Mouse (Mus musculus): ENCODE results near the gene Hpcal1. TPM values are rescaled to one million over a fixed set of nuclear protein-coding genes. Genes with fewer than 3 reads are reported as not detected.
A peak's percentile ranks its signal among the peaks of the same experiment; 100 is the strongest.
"Not testable (repeated sequence)": the region's sequence is repeated elsewhere in the genome, so short reads cannot be mapped to it uniquely, and the experiment has no call there.

Gene Hpcal1
- polyA plus RNA-seq, 1 experiment from 2014 or later = 167 TPM

DNA sequence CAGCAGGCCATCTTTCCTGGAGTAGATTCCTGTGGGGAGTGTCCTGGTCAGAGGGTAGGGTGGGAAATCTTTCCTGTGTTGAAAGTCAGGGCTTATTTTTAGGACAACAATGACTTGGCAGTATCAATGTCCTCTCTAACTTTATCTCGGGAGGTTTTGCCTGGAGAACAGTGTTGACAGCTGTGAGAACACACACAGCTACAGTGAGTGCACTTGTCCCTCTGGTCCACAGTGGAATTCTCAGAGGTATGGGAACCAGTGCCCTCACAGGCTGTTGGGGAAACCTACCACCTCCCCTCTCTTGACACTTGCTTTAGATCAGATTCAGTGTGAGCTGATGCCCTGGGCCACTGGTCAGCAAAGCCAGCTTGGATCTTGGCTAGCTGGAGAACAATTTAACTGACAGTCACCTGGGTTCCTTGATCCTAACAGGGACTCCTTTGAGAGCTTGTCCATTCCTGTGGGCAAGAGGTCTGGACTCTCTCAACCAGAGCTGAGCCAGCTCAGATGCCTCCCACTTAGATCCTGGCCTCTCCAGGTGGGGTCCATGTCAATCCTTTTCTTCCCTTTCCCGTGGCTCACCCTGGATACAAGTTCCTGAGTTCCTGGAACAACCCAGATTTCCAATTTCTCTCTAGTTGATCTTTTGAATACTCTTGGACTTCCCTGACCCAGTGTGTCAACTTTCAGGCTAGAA, 79.0 kb downstream of the Hpcal1 start:
- Histone ChIP-seq H3K9me3 (ENCODE audit: control insufficient read depth, low read length) (no peaks in the 10 kb centered on the region), H3K36me3 (ENCODE audit: control insufficient read depth, insufficient read depth, low read length) (no peaks in the 10 kb centered on the region), H3K9ac (ENCODE audit: low read depth, low read length) (no peak overlapping the region), H3K4me2 (ENCODE audit: low read length) (no peak overlapping the region), H3K4me3 (ENCODE audit: low read length) (no peak overlapping the region), H3K4me1 (ENCODE audit: control insufficient read depth, insufficient read depth, low read depth, low read length) (no peaks in the 10 kb centered on the region), H3K27ac (ENCODE audit: low read depth, low read length) (no peak overlapping the region), H3K27me3 (replicated peaks; ENCODE audit: control insufficient read depth, insufficient read depth, low read length) (no peaks in the 10 kb centered on the region)
- WGBS = 65% methylated on average over 2 of the region's 2 CpGs
- ATAC-seq = no peak

GRCm38 (mm10) chr12:17770538-17770937, 79.9 kb downstream of the Hpcal1 start:
- Histone ChIP-seq H3K36me3 (ENCODE audit: control insufficient read depth, insufficient read depth, low read length) (no peaks in the 10 kb centered on the region), H3K4me1 (ENCODE audit: control insufficient read depth, insufficient read depth, low read depth, low read length) (no peaks in the 10 kb centered on the region), H3K4me3 (ENCODE audit: low read length) (no peak overlapping the region), H3K9ac (ENCODE audit: low read depth, low read length) (no peak overlapping the region), H3K9me3 (ENCODE audit: control insufficient read depth, low read length) (no peaks in the 10 kb centered on the region), H3K4me2 (ENCODE audit: low read length) (no peak overlapping the region), H3K27ac (ENCODE audit: low read depth, low read length) (no peak overlapping the region), H3K27me3 (replicated peaks; ENCODE audit: control insufficient read depth, insufficient read depth, low read length) (no peaks in the 10 kb centered on the region)
- ATAC-seq = no peak
- 42% methylated on average over 2 of the region's 2 CpGs for WGBS

DNA sequence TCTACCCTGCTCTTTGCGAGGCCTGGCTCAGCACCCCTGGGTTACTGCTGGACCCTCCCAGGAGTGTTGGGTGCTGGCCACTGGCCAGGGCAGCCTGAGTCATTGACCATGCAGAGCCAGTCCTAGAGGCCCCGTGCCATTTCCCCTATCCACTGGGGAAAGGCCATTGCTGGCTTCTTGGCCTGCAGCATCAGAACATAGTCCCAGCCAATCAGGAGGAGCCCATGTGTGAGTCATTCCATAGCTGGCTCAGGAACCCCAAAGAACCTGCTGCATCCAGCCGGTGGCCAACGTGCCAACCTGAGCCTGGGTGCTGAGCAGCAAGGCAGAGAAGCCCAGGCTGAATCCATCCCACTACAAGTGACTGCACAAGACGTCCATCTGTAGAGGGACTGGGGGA, 83.1 kb downstream of the Hpcal1 start:
- not testable (repeated sequence) for ATAC-seq; H3K9me3 ChIP-seq (ENCODE audit: control insufficient read depth, low read length); H3K4me2 ChIP-seq (ENCODE audit: low read length); H3K4me3 ChIP-seq (ENCODE audit: low read length); H3K4me1 ChIP-seq (ENCODE audit: control insufficient read depth, insufficient read depth, low read depth, low read length); H3K36me3 ChIP-seq (ENCODE audit: control insufficient read depth, insufficient read depth, low read length); H3K27me3 ChIP-seq (replicated peaks; ENCODE audit: control insufficient read depth, insufficient read depth, low read length); H3K9ac ChIP-seq (ENCODE audit: low read depth, low read length); H3K27ac ChIP-seq (ENCODE audit: low read depth, low read length)
- WGBS = 81% methylated on average over 5 of the region's 5 CpGs

DNA sequence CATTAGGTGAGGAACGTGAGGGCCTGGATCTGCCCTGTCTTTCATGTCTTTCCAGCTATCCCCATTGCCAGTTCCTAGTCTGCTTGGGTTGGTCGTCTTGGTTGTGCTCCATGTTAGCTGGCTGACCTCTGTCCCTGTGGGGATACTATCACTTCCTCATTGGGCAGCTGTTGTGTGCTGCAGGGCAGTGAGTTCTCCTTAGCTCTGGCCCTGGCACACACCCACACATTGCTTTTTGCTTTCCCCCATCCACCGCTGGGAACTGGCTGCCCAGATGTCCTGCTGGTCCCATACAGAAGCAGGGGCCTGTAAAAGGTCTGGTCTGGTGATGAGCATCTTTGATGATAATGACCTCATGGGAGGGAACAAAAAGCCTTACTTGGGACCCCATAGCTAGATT, 84.2 kb downstream of the Hpcal1 start:
- H3K4me3 ChIP-seq (ENCODE audit: low read length); H3K27me3 ChIP-seq (replicated peaks; ENCODE audit: control insufficient read depth, insufficient read depth, low read length); H3K27ac ChIP-seq (ENCODE audit: low read depth, low read length); H3K9ac ChIP-seq (ENCODE audit: low read depth, low read length); H3K36me3 ChIP-seq (ENCODE audit: control insufficient read depth, insufficient read depth, low read length); H3K9me3 ChIP-seq (ENCODE audit: control insufficient read depth, low read length); ATAC-seq; H3K4me1 ChIP-seq (ENCODE audit: control insufficient read depth, insufficient read depth, low read depth, low read length); H3K4me2 ChIP-seq (ENCODE audit: low read length): not testable (repeated sequence)
- WGBS = 41% methylated on average over 3 of the region's 3 CpGs

- H3K27ac ChIP-seq (ENCODE audit: low read depth, low read length) = no peak overlapping the region
- H3K4me3 ChIP-seq (ENCODE audit: low read length) = no peak overlapping the region
- H3K36me3 ChIP-seq (ENCODE audit: control insufficient read depth, insufficient read depth, low read length) = no peaks in the 10 kb centered on the region
- WGBS = 24% methylated on average over 3 of the region's 3 CpGs
- H3K9me3 ChIP-seq (ENCODE audit: control insufficient read depth, low read length) = no peaks in the 10 kb centered on the region
- no peaks in the 10 kb centered on the region for H3K27me3 ChIP-seq (replicated peaks; ENCODE audit: control insufficient read depth, insufficient read depth, low read length)
- H3K4me2 ChIP-seq (ENCODE audit: low read length) = no peak overlapping the region
- H3K4me1 ChIP-seq (ENCODE audit: control insufficient read depth, insufficient read depth, low read depth, low read length) = peaks cover 2% of the 10 kb centered on the region; the same call in 1 of the 2 replicates
- ATAC-seq = peak; percentile 58
- no peak overlapping the region for H3K9ac ChIP-seq (ENCODE audit: low read depth, low read length)
Measured at GRCm38 (mm10) chr12:17778320-17778719, 87.7 kb downstream of the Hpcal1 start.

DNA sequence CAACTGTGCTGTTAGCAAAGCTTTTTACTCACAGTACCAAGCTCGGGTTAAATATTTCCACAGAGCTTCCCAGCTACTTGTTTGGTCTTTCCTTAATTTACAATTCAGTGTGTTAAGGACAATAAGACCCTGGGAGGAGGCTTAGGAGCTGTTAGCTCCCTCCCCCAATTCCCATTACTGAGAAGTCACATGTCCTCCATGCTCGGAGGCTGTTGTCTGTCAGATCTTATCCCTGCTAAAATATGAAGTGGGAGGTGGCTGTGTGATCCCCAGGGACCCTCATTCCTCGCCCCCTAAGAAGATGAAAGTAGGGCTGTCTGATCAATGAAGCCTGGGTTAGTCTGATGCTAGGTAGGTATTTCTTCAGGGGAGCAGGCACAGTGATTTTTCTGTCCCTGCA, 88.4 kb downstream of the Hpcal1 start:
- H3K27ac ChIP-seq (ENCODE audit: low read depth, low read length) = no peak overlapping the region
- WGBS = 13% methylated on average over 3 of the region's 3 CpGs
- ATAC-seq = peak; percentile 67; the same call in 1 of the 2 replicates

DNA sequence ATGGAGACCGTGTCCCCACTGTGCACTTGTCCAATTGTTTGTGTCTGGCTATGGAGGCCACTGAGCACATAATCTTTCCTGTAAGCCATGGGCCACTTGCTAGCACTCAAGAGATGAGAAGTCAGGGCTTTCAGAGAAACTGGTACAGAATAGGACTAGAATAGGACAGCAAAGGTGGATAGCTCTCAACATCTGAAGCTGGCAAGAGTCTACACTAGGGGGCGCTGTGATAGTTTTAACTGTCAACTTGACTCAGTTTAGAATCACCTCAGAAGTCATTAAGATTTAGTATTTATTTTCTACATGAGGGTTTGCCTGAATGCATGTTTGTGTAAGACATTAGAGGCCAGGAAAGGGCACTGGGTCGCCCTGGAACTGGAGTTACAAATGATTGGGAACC, 98.8 kb downstream of the Hpcal1 start:
- Histone ChIP-seq H3K27me3 (replicated peaks; ENCODE audit: control insufficient read depth, insufficient read depth, low read length) (no peaks in the 10 kb centered on the region), H3K9me3 (ENCODE audit: control insufficient read depth, low read length) (no peaks in the 10 kb centered on the region), H3K36me3 (ENCODE audit: control insufficient read depth, insufficient read depth, low read length) (peaks cover 4% of the 10 kb centered on the region; the same call in 1 of the 2 replicates), H3K4me1 (ENCODE audit: control insufficient read depth, insufficient read depth, low read depth, low read length) (no peaks in the 10 kb centered on the region), H3K9ac (ENCODE audit: low read depth, low read length) (no peak overlapping the region), H3K4me2 (ENCODE audit: low read length) (no peak overlapping the region), H3K4me3 (ENCODE audit: low read length) (no peak overlapping the region), H3K27ac (ENCODE audit: low read depth, low read length) (no peak overlapping the region)
- 49% methylated on average over 3 of the region's 3 CpGs for WGBS
- no peak for ATAC-seq

More for the DNA sequence above, 88.4 kb downstream of the Hpcal1 start:
- H3K27me3 ChIP-seq (replicated peaks; ENCODE audit: control insufficient read depth, insufficient read depth, low read length) = no peaks in the 10 kb centered on the region
- H3K4me2 ChIP-seq (ENCODE audit: low read length) = no peak overlapping the region
- no peaks in the 10 kb centered on the region for H3K9me3 ChIP-seq (ENCODE audit: control insufficient read depth, low read length)
- peaks cover 2% of the 10 kb centered on the region; the same call in 1 of the 2 replicates for H3K4me1 ChIP-seq (ENCODE audit: control insufficient read depth, insufficient read depth, low read depth, low read length)
- H3K9ac ChIP-seq (ENCODE audit: low read depth, low read length) = no peak overlapping the region
- H3K4me3 ChIP-seq (ENCODE audit: low read length) = no peak overlapping the region
- H3K36me3 ChIP-seq (ENCODE audit: control insufficient read depth, insufficient read depth, low read length) = no peaks in the 10 kb centered on the region

DNA sequence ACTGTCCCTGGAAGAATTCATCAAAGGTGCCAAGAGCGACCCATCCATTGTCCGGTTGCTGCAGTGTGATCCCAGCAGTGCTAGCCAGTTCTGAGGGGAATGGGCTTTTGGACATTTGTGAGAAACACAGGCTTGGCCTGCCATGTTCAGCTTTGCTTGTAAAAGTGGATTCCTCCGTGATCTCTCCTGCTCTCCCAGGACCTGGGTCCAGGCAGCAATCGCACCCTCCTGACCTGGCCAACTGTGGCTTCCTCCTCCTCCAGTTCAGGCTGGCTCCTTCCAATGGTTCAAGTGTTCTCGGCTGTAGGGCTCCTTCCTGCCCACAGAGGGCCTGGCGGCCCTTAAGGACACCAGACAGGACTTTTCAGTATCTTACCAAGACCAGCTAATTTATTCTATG, 100.5 kb downstream of the Hpcal1 start:
- no peak for ATAC-seq
- Histone ChIP-seq H3K36me3 (ENCODE audit: control insufficient read depth, insufficient read depth, low read length) (peaks cover 4% of the 10 kb centered on the region; the same call in 1 of the 2 replicates), H3K4me3 (ENCODE audit: low read length) (no peak overlapping the region), H3K9ac (ENCODE audit: low read depth, low read length) (no peak overlapping the region), H3K9me3 (ENCODE audit: control insufficient read depth, low read length) (no peaks in the 10 kb centered on the region), H3K27me3 (replicated peaks; ENCODE audit: control insufficient read depth, insufficient read depth, low read length) (no peaks in the 10 kb centered on the region), H3K4me2 (ENCODE audit: low read length) (no peak overlapping the region), H3K4me1 (ENCODE audit: control insufficient read depth, insufficient read depth, low read depth, low read length) (no peaks in the 10 kb centered on the region), H3K27ac (ENCODE audit: low read depth, low read length) (no peak overlapping the region)
- 91% methylated on average over 6 of the region's 6 CpGs for WGBS

DNA sequence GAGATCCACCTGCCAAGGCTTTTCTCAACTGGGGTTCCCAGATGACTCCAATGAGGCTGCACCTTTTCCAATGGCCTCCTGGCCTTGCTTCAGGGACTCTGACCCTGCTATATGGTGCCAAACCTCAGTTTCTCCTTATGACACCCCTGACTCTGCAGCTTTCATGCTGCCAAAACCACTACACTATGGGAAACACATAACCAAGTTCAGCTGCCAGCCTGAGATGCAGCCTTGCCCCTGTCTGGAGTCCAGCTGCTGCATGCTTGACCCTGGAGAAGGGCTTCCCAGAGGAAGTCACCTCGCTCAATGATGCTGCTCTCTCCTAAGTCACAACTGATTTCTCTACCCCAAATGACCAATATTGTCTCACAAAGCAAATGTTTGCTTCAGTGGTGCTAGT, 102.1 kb downstream of the Hpcal1 start:
- no peak overlapping the region for H3K27ac ChIP-seq (ENCODE audit: low read depth, low read length)
- H3K4me3 ChIP-seq (ENCODE audit: low read length) = no peak overlapping the region
- H3K4me2 ChIP-seq (ENCODE audit: low read length) = no peak overlapping the region
- no peak for ATAC-seq
- no peaks in the 10 kb centered on the region for H3K27me3 ChIP-seq (replicated peaks; ENCODE audit: control insufficient read depth, insufficient read depth, low read length)
- H3K9ac ChIP-seq (ENCODE audit: low read depth, low read length) = no peak overlapping the region
- no peaks in the 10 kb centered on the region for H3K9me3 ChIP-seq (ENCODE audit: control insufficient read depth, low read length)
- WGBS = 94% methylated on average over 1 of the region's 1 CpGs
- H3K36me3 ChIP-seq (ENCODE audit: control insufficient read depth, insufficient read depth, low read length) = peaks cover 4% of the 10 kb centered on the region; the same call in 1 of the 2 replicates
- H3K4me1 ChIP-seq (ENCODE audit: control insufficient read depth, insufficient read depth, low read depth, low read length) = no peaks in the 10 kb centered on the region

Data from hindbrain, embryonic 16.5 days (tissue).